1 mouse cellular context compared by ENCODE assay signal in genomic region chr11:79573836-79574235, GRCm38 (mm10).
TF ChIP-seq lines count a peak whose summit lies in the region.

No protein-coding gene starts in this region.

TF ChIP-seq in CH12.LX, 34 proteins besides CTCF, POLR2A, EP300 and RAD21 (continued from another document):
- no peak for TF ChIP-seq RCOR1 (conservative IDR thresholded peaks at IDR 0.05; ENCODE audit: low read depth, low read length)
- no peak for TF ChIP-seq JUND (conservative IDR thresholded peaks at IDR 0.05; ENCODE audit: low read depth, low read length)
- no peak for TF ChIP-seq POLR2AphosphoS2 (IDR thresholded peaks at IDR 0.05; ENCODE audit: low read depth, low read length)
- TF ChIP-seq MAFK (IDR thresholded peaks at IDR 0.05; ENCODE audit: insufficient replicate concordance, low read length) = no peak
